Mouse (Mus musculus) layer of hippocampus, postnatal 14 days (tissue): ENCODE data around the gene Unc45b. TPM values are rescaled to one million over a fixed set of nuclear protein-coding genes. Genes with fewer than 3 reads are reported as not detected.
A peak's percentile ranks its signal among the peaks of the same experiment; 100 is the strongest.

Source experiments
- DNase-seq, 2 experiments: peaks; one replicate each; pipeline ENCODE4 v3.0.0; 2021 to 2022; ENCODE audit warnings: low spot score in 2 of 2, mixed read lengths in 1 of 2
- microRNA-seq, 2 experiments: library from miRNA; unstranded; fragments of <30 nt; microRNA quantifications; one replicate each; pipeline ENCODE4 v1.2.0; 2021
- total RNA-seq, 2 experiments: library from RNA; stranded (reverse); gene quantifications; 2 replicates each; pipeline ENCODE4 v1.2.3; 2021

The Unc45b gene
- total RNA-seq, 2 experiments from 2014 or later = 4.0 to 5.8 TPM

DNA sequence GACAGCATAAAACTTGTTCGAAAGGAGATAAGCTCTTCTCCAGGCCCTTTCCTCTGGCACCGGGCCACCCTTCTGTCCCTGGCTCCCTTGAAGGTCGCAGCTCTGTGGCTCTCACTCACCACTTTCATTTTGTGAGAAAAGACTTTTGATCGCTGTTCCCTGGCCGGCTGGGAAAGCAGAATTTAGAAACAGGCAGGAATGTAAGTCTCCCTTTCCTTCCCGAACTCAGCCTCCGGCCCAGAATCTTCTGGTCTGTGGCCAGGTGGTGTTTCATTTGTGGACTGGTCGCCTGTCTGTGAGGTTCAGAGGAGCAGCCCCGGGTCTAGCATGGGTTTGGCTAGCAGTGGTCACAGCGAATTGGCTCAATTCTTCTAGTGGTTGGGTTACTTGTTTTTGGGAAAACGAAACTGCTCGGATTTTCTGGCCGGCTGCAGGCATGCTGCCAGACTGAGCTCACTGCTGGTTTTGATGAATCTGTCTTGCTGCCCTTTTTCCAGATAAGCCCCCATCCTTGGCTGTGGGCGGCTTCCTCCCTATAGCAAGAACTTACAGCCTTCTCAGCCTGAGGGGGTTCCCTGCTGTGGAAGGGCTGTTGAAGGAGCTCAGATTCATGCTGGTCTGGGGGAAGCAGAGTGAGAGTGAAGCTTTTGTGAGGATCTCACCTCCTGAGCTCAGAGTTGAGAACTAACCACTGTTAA is 81.3 kb downstream of the Unc45b start, which contains the start of gene Slfn9:
Slfn9 (minus strand) TSS at position 362 of the 698 bp plus-strand sequence.
- peak; percentile 6 to 7 for DNase-seq

Small RNA genes lying within 50 kb of the gene (microRNA-seq; reads per million reads assigned to microRNA genes)
- gene Mir7679 = 0 reads per million in 2 experiments

Other genes with a start within 250 kb of the Unc45b start
- under 1 TPM in 1 of 2 experiments, not detected in 1; 0.78 TPM for gene Cct6b, start 146.2 kb upstream of the Unc45b start, total RNA-seq
- 10 to 100 TPM; 14.6 to 17.1 TPM for gene Zfp830, start 146.2 kb upstream of the Unc45b start, total RNA-seq
- 10 to 100 TPM; 27.1 to 27.8 TPM for gene Lig3, start 129.4 kb upstream of the Unc45b start, total RNA-seq
- 10 to 100 TPM; 11.0 to 11.7 TPM for gene Rffl, start 39.3 kb upstream of the Unc45b start, total RNA-seq
- gene Rad51d, start 19.9 kb upstream of the Unc45b start, total RNA-seq = 10 to 100 TPM; 12.5 to 13.2 TPM
- not detected for gene Fndc8, start 18.4 kb upstream of the Unc45b start, total RNA-seq
- gene Nle1, start 2.1 kb upstream of the Unc45b start, total RNA-seq = 10 to 100 TPM; 34.4 to 35.1 TPM
- 1 to 10 TPM; 3.2 to 4.6 TPM for gene Slfn5, start 40.8 kb downstream of the Unc45b start, total RNA-seq
- under 1 TPM; 0.72 to 0.81 TPM for gene Slfn9, start 81.3 kb downstream of the Unc45b start, total RNA-seq
- gene Slfn8, start 110.3 kb downstream of the Unc45b start, total RNA-seq = under 1 TPM; 0.57 to 0.58 TPM
- gene Slfn2, start 154.6 kb downstream of the Unc45b start, total RNA-seq = under 1 TPM; 0.31 to 0.51 TPM
- not detected for gene Slfn1, start 206.3 kb downstream of the Unc45b start, total RNA-seq